Mouse (Mus musculus) CH12.LX (cell line): Measurements from ENCODE around the gene Wipi2.

ENCODE experiments used
- CTCF ChIP-seq, 2 experiments: IDR thresholded peaks in 1 of 2; conservative IDR thresholded peaks in 1 of 2; 2 replicates each; pipeline ENCODE4 v1.5.1; 2011 to 2012; ENCODE audit warnings: low read depth in 2 of 2, low read length in 2 of 2, improper control_type of control experiment in 1 of 2, inconsistent platforms in 1 of 2, mild to moderate bottlenecking in 1 of 2, moderate library complexity in 1 of 2
- E2F4 ChIP-seq: IDR thresholded peaks from 2 replicates; pipeline ENCODE4 v1.6.1; 2011; ENCODE audit warnings: low read depth, low read length, improper control_type of control experiment; ENCODE audit not compliant: insufficient replicate concordance
- GABPA ChIP-seq: IDR thresholded peaks from 2 replicates; pipeline ENCODE4 v1.6.1; 2012; ENCODE audit warnings: low read depth, low read length, improper control_type of control experiment, inconsistent platforms; ENCODE audit not compliant: insufficient replicate concordance
- JUND ChIP-seq: conservative IDR thresholded peaks from 2 replicates; pipeline ENCODE4 v1.6.1; 2011; ENCODE audit warnings: low read depth, low read length, improper control_type of control experiment
- KAT2A ChIP-seq: IDR thresholded peaks from 2 replicates; pipeline ENCODE4 v1.6.1; 2012; ENCODE audit warnings: low read length, improper control_type of control experiment, inconsistent platforms; ENCODE audit not compliant: insufficient replicate concordance
- MEF2A ChIP-seq: IDR thresholded peaks from 2 replicates; pipeline ENCODE4 v1.6.1; 2014; ENCODE audit warnings: low read depth, mild to moderate bottlenecking, inconsistent platforms, low read length, improper control_type of control experiment, borderline replicate concordance
- PAX5 ChIP-seq: IDR thresholded peaks from 2 replicates; pipeline ENCODE4 v1.6.1; 2012; ENCODE audit warnings: low read length, inconsistent platforms, mixed read lengths
- POLR2A ChIP-seq: IDR thresholded peaks from 2 replicates; pipeline ENCODE4 v1.6.1; 2011; ENCODE audit warnings: low read depth, mild to moderate bottlenecking, improper control_type of control experiment, low read length
- ZC3H11A ChIP-seq: IDR thresholded peaks from 2 replicates; pipeline ENCODE4 v1.6.1; 2012; ENCODE audit warnings: low read depth, mild to moderate bottlenecking, inconsistent platforms, low read length, improper control_type of control experiment
- ZMIZ1 ChIP-seq: IDR thresholded peaks from 2 replicates; pipeline ENCODE4 v1.6.1; 2012; ENCODE audit warnings: low read depth, mild to moderate bottlenecking, inconsistent platforms, low read length, improper control_type of control experiment

GRCm38 (mm10) chr5:142669726-142670125 is 42.2 kb downstream of the Wipi2 start:
- no peak for TF ChIP-seq ZC3H11A
- no peak for TF ChIP-seq ZMIZ1
- TF ChIP-seq GABPA, result no peak
- no peak for TF ChIP-seq JUND
- TF ChIP-seq POLR2A, result no peak
- TF ChIP-seq CTCF (conservative IDR thresholded peaks at IDR 0.05 in 1 of 2, IDR thresholded peaks at IDR 0.05 in 1 of 2; ENCODE audit: low read depth in 2 of 2, low read length in 2 of 2), result no peak
- TF ChIP-seq E2F4, result no peak
- no peak for TF ChIP-seq MEF2A
- no peak for TF ChIP-seq KAT2A
- no peak for TF ChIP-seq PAX5
